Mouse (Mus musculus) bone marrow, adult 2 months (tissue): ENCODE measurements around the gene Adam26a. TPM values are rescaled to one million over a fixed set of nuclear protein-coding genes. Genes with fewer than 3 reads are reported as not detected.
"Not testable (repeated sequence)": the region's sequence is repeated elsewhere in the genome, so short reads cannot be mapped to it uniquely, and the experiment has no call there.

Experiments used
- H3K27ac ChIP-seq: fragments of 200-500 bp; 2 replicates; pipeline ENCODE4 v1.5.1; 2012; ENCODE audit warnings: low read depth, mild to moderate bottlenecking, control low read depth, inconsistent platforms, low read length; ENCODE audit not compliant: control insufficient read depth, poor library complexity, insufficient read depth
- H3K4me1 ChIP-seq: fragments of 200-500 bp; 2 replicates; pipeline ENCODE4 v1.6.1; 2011; ENCODE audit warnings: low read length; ENCODE audit not compliant: control insufficient read depth, insufficient read depth
- H3K4me3 ChIP-seq: fragments of 200-500 bp; replicated peaks from 2 replicates; pipeline ENCODE3; 2011; ENCODE audit warnings: mild to moderate bottlenecking, low read depth, low read length, control low read depth; ENCODE audit not compliant: control insufficient read depth
- CTCF ChIP-seq: fragments of 200-500 bp; IDR thresholded peaks from 2 replicates; pipeline ENCODE4 v1.5.1; 2011; ENCODE audit warnings: low read length, control low read depth; ENCODE audit not compliant: control insufficient read depth, insufficient read depth
- POLR2A ChIP-seq: fragments of 200-500 bp; IDR thresholded peaks from 2 replicates; pipeline ENCODE4 v1.6.1; 2011; ENCODE audit warnings: low read depth, mild to moderate bottlenecking, control low read depth, low read length, borderline replicate concordance; ENCODE audit not compliant: control insufficient read depth
- WGBS: fragments of 180-500 bp; shearing (Covaris S2); methylation state at CpG from one replicate; pipeline ENCODE4 v1.1.7; 2018; 5-methylcytosine and 5-hydroxymethylcytosine counted together
- polyA plus RNA-seq: library from polyadenylated mRNA; stranded (reverse); fragments of >200 nt; gene quantifications from 2 replicates; pipeline ENCODE4 v1.2.4, GENCODE M21; 2011; ENCODE audit warnings: low replicate concordance; ENCODE audit not compliant: missing spikeins, insufficient read depth, insufficient read length

Adam26a gene
- polyA plus RNA-seq, result not detected in 2 replicates

DNA sequence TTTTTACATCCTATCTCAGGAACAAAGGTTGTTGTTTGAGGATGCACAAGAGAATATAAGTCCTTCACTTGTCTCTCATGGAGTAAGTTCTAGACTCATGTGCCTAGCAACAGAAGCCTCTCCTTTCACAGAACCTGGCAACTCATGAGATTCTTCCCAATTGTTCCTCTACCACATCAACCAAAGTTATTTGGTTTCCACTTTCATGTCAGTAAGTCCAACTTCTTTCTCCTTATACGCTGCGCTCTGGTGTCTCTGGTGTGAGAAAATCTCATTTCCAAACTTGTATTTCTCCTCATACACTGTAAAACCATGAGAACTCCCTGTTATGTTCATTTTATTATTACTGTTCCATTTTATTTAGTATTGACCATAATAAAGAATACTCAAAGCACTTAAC is at the start of gene Adam26a:
Gene Adam26a, minus strand, starts transcription at position 101 of the 400 bp plus-strand sequence.
- H3K4me3 ChIP-seq, H3K27ac ChIP-seq, H3K4me1 ChIP-seq: not testable (repeated sequence)
- WGBS, result 81% methylated on average over 2 of the region's 2 CpGs

DNA sequence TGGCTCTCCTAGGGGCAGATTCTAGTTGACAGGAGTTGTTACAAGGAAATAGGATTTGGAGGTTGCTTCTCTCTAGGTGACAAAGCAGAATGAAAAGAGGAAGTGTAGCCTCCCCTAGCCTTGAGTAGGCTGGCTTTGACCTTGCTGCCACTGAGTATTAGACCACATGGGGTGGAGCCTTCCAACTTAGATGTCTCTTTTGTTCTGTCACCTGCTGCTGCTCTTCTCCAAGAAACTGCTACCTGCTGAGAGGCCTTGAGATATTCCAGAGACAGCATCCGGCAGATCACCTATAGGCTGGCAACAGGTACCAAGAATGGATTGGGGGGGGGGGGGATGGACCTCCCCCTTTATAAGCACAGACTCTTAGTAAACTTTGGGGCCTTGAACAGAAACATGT is 39.5 kb upstream of the Adam26a start:
- 73% methylated on average over 1 of the region's 1 CpGs for WGBS
- no peak overlapping the region for H3K4me3 ChIP-seq
- no peak overlapping the region for H3K27ac ChIP-seq
- H3K4me1 ChIP-seq, result no peaks in the 10 kb centered on the region
- no peak for TF ChIP-seq CTCF
- no peak for TF ChIP-seq POLR2A

DNA sequence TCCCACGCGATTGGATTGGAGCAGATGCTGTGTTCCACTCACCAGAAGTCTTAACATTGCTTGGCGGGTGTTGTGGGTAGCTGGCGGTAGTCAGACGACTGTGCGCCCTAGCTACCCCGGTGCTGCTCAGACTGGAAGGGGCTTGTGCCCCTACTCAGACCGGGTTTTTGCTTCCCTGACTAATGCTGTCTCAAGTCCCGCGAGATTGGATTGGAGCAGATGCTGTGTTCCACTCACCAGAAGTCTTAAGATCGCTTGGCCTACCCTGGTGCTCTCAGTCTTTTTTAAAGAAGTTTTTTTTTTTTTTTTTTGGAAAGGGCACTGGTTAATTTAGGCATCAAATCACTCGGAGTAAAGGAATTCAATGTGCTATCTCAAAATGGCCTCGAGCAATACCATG is 27.1 kb upstream of the Adam26a start:
- H3K4me1 ChIP-seq, H3K27ac ChIP-seq, H3K4me3 ChIP-seq: not testable (repeated sequence)
- WGBS, result 74% methylated on average over 13 of the region's 13 CpGs

GRCm38 (mm10) chr8:43603166-43603565 is 26.7 kb upstream of the Adam26a start:
- not testable (repeated sequence) for H3K27ac ChIP-seq, H3K4me1 ChIP-seq, H3K4me3 ChIP-seq
- WGBS, result 81% methylated on average over 15 of the region's 15 CpGs

DNA sequence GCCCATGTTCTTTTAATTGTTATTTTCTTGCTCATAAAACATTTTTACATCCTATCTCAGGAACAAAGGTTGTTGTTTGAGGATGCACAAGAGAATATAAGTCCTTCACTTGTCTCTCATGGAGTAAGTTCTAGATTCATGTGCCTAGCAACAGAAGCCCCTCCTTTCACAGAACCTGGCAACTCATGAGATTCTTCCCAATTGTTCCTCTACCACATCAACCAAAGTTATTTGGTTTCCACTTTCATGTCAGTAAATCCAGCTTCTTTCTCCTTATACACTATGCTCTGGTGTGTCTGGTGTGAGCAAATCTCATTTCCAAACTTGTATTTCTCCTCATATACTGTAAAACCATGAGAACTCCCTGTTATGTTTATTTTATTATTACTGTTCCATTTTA is 48.5 kb downstream of the Adam26a start, which contains the start of gene Adam26b:
Gene Adam26b, minus strand, starts transcription at position 101 of the 400 bp plus-strand sequence.
- H3K27ac ChIP-seq, H3K4me3 ChIP-seq, H3K4me1 ChIP-seq: not testable (repeated sequence)

Other genes with a start within 250 kb of the Adam26a start
- gene Adam26b, start 48.6 kb downstream of the Adam26a start, polyA plus RNA-seq, result not detected in 2 replicates
- not detected in 2 replicates for gene Gm5346, start 50.6 kb upstream of the Adam26a start, polyA plus RNA-seq
- not detected in 2 replicates for gene Adam34, start 133.3 kb upstream of the Adam26a start, polyA plus RNA-seq